Mouse (Mus musculus): ENCODE data around the gene Egfem1. TPM values are rescaled to one million over a fixed set of nuclear protein-coding genes. Genes with fewer than 3 reads are reported as not detected.

Egfem1 gene
- polyA plus RNA-seq, 1 experiment, result not detected

DNA sequence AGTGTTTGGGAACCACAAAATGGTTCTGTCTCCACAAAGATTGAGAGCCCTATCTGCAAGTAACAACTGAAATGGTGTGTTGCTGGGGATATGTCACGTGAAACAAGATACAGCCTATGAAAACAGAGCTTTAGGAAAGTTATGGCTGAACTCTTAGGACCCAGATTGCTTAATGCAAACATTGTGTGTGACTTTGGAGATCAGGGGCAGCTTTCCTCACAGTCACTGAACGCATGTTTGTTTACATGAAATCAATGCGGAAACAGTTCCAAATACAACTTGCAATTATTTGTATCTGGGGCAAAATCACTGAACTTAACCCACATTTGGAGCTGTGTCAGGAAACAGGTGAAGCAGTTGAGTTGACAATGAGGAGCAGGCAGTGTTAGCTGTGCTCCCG lies 650.8 kb downstream of the Egfem1 start:
- Histone ChIP-seq H3K27me3 (ENCODE audit: control insufficient read depth, insufficient read depth, insufficient read length) (peaks cover 8% of the 10 kb centered on the region), H3ac (ENCODE audit: control insufficient read depth, insufficient read length) (no peak overlapping the region), H3K36me3 (ENCODE audit: control insufficient read depth, insufficient read depth) (no peaks in the 10 kb centered on the region), H3K79me2 (ENCODE audit: control insufficient read depth, insufficient read depth) (no peaks in the 10 kb centered on the region), H3K4me3 (no peak overlapping the region), H3K4me2 (ENCODE audit: low read depth) (no peak overlapping the region)
- TF ChIP-seq CEBPB (IDR thresholded peaks at IDR 0.05; ENCODE audit: insufficient read depth, poor library complexity, severe bottlenecking) (no peak), POLR2AphosphoS2 (IDR thresholded peaks at IDR 0.05; ENCODE audit: insufficient read length, low read depth) (no peak), MYOG (IDR thresholded peaks at IDR 0.05; ENCODE audit: control insufficient read depth in 1 of 3, insufficient read depth in 1 of 3, insufficient read length in 2 of 3, low read depth in 2 of 3) (no peak), TCF12 (IDR thresholded peaks at IDR 0.05; ENCODE audit: insufficient read depth, poor library complexity, severe bottlenecking) (no peak), POLR2A (IDR thresholded peaks at IDR 0.05; ENCODE audit: insufficient read length, low read depth) (no peak), E2F4 (IDR thresholded peaks at IDR 0.05; ENCODE audit: insufficient read depth) (no peak), TCF3 (IDR thresholded peaks at IDR 0.05; ENCODE audit: insufficient read length, low read depth) (no peak)

DNA sequence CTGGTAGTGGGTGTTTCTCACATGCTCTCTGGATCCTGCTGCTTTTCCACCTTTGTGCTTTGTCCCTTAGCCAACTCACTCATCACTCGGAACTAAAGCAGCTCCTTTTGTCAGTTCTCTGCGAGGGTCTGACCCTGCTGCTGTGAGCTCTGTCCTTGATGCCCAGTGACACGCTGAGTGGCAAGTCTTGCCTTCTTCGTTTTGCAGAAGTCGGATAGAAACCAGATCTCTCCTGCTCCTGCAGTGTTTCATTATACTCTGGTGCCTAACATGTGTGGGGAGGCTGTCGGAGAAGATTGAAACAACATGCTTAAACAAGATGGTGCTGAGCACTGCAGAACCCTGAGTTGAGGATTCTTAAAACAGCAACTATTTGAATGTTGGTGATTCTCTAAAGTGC lies 652.4 kb downstream of the Egfem1 start:
- TF ChIP-seq TCF3 (IDR thresholded peaks at IDR 0.05; ENCODE audit: insufficient read length, low read depth), result no peak
- no peak for TF ChIP-seq SRF (IDR thresholded peaks at IDR 0.05; ENCODE audit: control insufficient read depth, insufficient read length, low read depth)
- no peak for TF ChIP-seq E2F4 (IDR thresholded peaks at IDR 0.05; ENCODE audit: insufficient read depth)
- TF ChIP-seq MAX (IDR thresholded peaks at IDR 0.05; ENCODE audit: low read depth), result no peak
- TF ChIP-seq MYOD1 (IDR thresholded peaks at IDR 0.05; ENCODE audit: control insufficient read depth in 1 of 3, insufficient read length in 2 of 3, low read depth in 2 of 3), result no peak
- no peak for TF ChIP-seq REST (IDR thresholded peaks at IDR 0.05; ENCODE audit: insufficient read depth, insufficient read length)
- TF ChIP-seq USF1 (IDR thresholded peaks at IDR 0.05; ENCODE audit: low read depth), result no peak
- no peak for TF ChIP-seq TCF12 (IDR thresholded peaks at IDR 0.05; ENCODE audit: insufficient read depth, poor library complexity, severe bottlenecking)
- TF ChIP-seq POLR2A (IDR thresholded peaks at IDR 0.05; ENCODE audit: insufficient read length, low read depth), result no peak
- TF ChIP-seq CEBPB (IDR thresholded peaks at IDR 0.05; ENCODE audit: insufficient read depth, poor library complexity, severe bottlenecking), result no peak
- TF ChIP-seq POLR2AphosphoS2 (IDR thresholded peaks at IDR 0.05; ENCODE audit: insufficient read length, low read depth), result no peak
- no peak for TF ChIP-seq MYOG (IDR thresholded peaks at IDR 0.05; ENCODE audit: control insufficient read depth in 1 of 3, insufficient read depth in 1 of 3, insufficient read length in 2 of 3, low read depth in 2 of 3)
- no peaks in the 10 kb centered on the region for H3K79me2 ChIP-seq (ENCODE audit: control insufficient read depth, insufficient read depth)
- no peaks in the 10 kb centered on the region for H3K36me3 ChIP-seq (ENCODE audit: control insufficient read depth, insufficient read depth)
- peaks cover 8% of the 10 kb centered on the region for H3K27me3 ChIP-seq (ENCODE audit: control insufficient read depth, insufficient read depth, insufficient read length)
- no peak overlapping the region for H3K4me3 ChIP-seq
- H3K4me2 ChIP-seq (ENCODE audit: low read depth), result no peak overlapping the region
- no peak overlapping the region for H3ac ChIP-seq (ENCODE audit: control insufficient read depth, insufficient read length)

DNA sequence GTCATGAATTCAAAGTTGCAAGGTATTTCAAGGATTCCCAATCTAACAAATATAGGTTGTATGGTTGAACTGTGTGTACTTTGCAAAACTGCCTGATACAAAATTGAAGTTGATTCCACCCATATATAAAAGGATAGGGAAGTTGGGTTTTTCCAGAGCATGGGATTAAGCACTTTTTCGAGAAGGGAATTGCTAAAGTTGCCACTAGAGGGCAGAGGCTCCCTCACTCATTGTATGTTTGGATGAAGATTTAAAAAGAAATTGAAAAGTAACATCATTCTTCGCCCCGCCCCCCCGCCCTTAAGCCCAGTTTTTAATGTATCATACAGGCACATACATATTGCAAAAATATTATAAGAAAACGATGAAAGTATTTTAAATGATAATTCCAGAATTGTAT lies 657.5 kb downstream of the Egfem1 start:
- Histone ChIP-seq H3ac (ENCODE audit: control insufficient read depth, insufficient read length) (no peak overlapping the region), H3K4me3 (no peak overlapping the region), H3K27me3 (ENCODE audit: control insufficient read depth, insufficient read depth, insufficient read length) (peaks cover 2% of the 10 kb centered on the region), H3K36me3 (ENCODE audit: control insufficient read depth, insufficient read depth) (no peaks in the 10 kb centered on the region), H3K4me2 (ENCODE audit: low read depth) (no peak overlapping the region), H3K79me2 (ENCODE audit: control insufficient read depth, insufficient read depth) (no peaks in the 10 kb centered on the region)
- TF ChIP-seq POLR2A (IDR thresholded peaks at IDR 0.05; ENCODE audit: insufficient read length, low read depth), result no peak
- no peak for TF ChIP-seq MYOD1 (IDR thresholded peaks at IDR 0.05; ENCODE audit: control insufficient read depth in 1 of 3, insufficient read length in 2 of 3, low read depth in 2 of 3)
- TF ChIP-seq SRF (IDR thresholded peaks at IDR 0.05; ENCODE audit: control insufficient read depth, insufficient read length, low read depth), result no peak
- no peak for TF ChIP-seq REST (IDR thresholded peaks at IDR 0.05; ENCODE audit: insufficient read depth, insufficient read length)
- no peak for TF ChIP-seq MYOG (IDR thresholded peaks at IDR 0.05; ENCODE audit: control insufficient read depth in 1 of 3, insufficient read depth in 1 of 3, insufficient read length in 2 of 3, low read depth in 2 of 3)
- TF ChIP-seq MAX (IDR thresholded peaks at IDR 0.05; ENCODE audit: low read depth), result no peak
- TF ChIP-seq E2F4 (IDR thresholded peaks at IDR 0.05; ENCODE audit: insufficient read depth), result no peak
- no peak for TF ChIP-seq USF1 (IDR thresholded peaks at IDR 0.05; ENCODE audit: low read depth)
- no peak for TF ChIP-seq TCF12 (IDR thresholded peaks at IDR 0.05; ENCODE audit: insufficient read depth, poor library complexity, severe bottlenecking)
- TF ChIP-seq CEBPB (IDR thresholded peaks at IDR 0.05; ENCODE audit: insufficient read depth, poor library complexity, severe bottlenecking), result no peak
- no peak for TF ChIP-seq TCF3 (IDR thresholded peaks at IDR 0.05; ENCODE audit: insufficient read length, low read depth)
- no peak for TF ChIP-seq POLR2AphosphoS2 (IDR thresholded peaks at IDR 0.05; ENCODE audit: insufficient read length, low read depth)

Other genes with a start within 250 kb of the Egfem1 start
- gene Gm1527, start 189.4 kb upstream of the Egfem1 start, polyA plus RNA-seq (2012; fragmentation: generic; extraction: Trizol), result not detected